Mouse (Mus musculus) gastrocnemius, postnatal 36 days (tissue): ENCODE measurements around the gene Ctdsp1. TPM values are rescaled to one million over a fixed set of nuclear protein-coding genes. Genes with fewer than 3 reads are reported as not detected.
A peak's percentile ranks its signal among the peaks of the same experiment; 100 is the strongest.

ENCODE experiments used
- DNase-seq, 2 experiments: peaks; one replicate each; pipeline ENCODE4 v3.0.0; 2022
- intact Hi-C: fragments of 180-260 bp; cut with DNase I; formaldehyde crosslinking; loops from one replicate; pipeline ENCODE4 v1.15.1; 2025
- total RNA-seq, 2 experiments: library from RNA; stranded (reverse); gene quantifications; 2 replicates each; pipeline ENCODE4 v1.2.3; 2021

The Ctdsp1 gene
- total RNA-seq, 2 experiments from 2014 or later: 82.2 to 97.4 TPM

DNA sequence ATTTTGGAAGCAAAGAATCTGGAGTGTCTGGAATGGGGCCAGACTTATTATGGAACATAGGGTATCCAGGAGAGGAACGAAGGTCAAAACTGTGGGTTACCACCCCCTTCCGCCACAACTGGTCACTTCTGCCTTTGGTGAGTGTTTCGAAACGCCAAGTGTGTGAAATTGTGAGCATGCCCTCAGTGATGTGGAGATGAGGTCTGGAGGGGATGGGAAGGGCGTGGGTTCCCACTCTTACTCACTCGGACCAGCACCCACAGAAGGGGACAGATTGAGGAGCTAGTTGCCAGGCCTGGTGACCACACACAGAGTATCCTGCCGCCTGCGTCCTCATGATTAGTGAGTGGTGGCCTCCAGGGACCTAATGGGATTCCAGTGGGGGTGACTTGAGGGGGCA lies 16.3 kb upstream of the Ctdsp1 start, which contains the start of gene Slc11a1:
TSS of gene Slc11a1 (plus strand) at position 216 of the 400 bp plus-strand sequence.
- no peak for DNase-seq
- intact Hi-C loops: no loop called here

DNA sequence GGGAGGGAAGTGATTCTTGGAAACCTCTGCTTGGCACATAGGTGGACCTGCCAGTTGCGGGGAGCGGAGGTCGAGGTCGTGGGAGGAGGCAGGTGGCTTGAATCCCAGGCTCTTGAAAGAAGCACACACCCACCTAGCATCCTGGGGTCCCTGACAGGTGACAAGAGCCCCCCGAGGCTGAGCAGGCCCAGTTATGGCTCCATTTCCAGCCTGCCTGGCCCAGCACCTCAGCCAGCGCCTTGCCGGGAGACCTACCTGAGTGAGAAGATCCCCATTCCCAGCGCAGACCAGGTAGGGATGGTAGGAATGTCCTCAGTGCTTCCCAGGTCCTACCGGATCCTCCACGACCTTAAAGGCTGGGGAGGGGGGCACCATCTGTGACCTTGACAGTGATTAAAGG lies 15.7 kb upstream of the Ctdsp1 start:
- intact Hi-C loops: no loop called here
- DNase-seq: no peak

DNA sequence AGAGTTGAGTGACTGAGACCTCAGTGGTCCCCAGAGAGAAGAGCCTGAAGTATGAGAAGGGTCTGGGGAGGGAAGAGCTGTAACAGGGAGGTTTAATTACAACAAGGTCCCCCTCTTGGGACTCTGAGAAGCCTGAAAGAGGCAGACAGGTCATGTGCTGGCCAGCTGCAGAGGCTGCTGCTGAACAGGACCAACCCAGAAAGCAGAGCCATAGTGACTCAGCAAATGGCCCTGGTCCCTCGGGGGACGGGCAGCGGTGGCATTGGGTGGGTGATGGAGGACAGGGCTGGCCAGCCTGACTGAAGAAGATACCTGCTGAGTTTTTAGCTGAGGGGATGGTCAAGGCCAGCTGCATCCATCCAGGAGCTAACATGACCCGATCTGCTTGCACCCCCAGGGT lies 14.9 kb upstream of the Ctdsp1 start:
- intact Hi-C loops: no loop called here
- peak in 1 of 2 experiments; percentile 46 for DNase-seq

GRCm38 (mm10) chr1:74379058-74379504 lies 12.2 kb upstream of the Ctdsp1 start:
- DNase-seq: no peak
- intact Hi-C loops: no loop called here

DNA sequence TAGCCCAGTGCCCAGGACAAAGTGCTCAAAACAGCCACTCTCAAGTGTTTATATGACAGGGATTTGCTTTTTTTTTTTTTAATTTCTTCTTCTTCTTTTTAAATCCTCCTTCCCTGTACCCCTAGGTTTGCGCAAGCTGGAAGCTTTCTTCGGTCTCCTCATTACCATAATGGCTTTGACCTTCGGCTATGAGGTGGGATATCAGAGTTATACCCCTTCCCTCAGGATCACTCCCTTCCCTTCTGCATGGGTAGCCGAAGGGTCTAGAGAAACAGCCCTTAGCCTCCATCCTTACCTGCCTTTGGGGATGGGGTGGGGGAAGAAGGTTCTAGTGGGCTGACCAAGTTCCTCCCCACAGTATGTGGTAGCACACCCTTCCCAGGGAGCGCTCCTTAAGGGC lies 10.8 kb upstream of the Ctdsp1 start:
- intact Hi-C loops: no loop called here
- DNase-seq: no peak

DNA sequence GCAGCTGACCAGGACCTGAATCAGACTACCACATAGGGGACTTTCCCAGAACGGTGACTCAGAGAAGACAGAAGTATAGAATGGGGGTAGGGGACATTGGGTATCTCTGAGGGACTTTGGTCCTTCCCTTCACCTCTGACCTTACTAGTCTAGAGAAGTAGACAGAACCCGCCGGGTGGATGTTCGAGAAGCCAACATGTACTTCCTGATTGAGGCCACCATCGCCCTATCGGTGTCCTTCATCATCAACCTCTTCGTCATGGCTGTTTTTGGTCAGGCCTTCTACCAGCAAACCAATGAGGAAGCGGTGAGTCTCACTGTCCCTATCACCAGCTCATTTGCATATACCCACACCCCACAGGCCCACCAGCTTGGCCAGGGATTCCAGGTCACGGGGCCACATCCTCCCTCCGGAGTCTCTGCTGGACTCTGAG lies 9.7 kb upstream of the Ctdsp1 start:
- DNase-seq: no peak
- intact Hi-C loops: no loop called here

GRCm38 (mm10) chr1:74383385-74383784 lies 7.9 kb upstream of the Ctdsp1 start:
- intact Hi-C loops: no loop called here
- DNase-seq: no peak

- no peak for DNase-seq
- intact Hi-C loops: no loop called here
Measured at GRCm38 (mm10) chr1:74384525-74384924, 6.8 kb upstream of the Ctdsp1 start.

DNA sequence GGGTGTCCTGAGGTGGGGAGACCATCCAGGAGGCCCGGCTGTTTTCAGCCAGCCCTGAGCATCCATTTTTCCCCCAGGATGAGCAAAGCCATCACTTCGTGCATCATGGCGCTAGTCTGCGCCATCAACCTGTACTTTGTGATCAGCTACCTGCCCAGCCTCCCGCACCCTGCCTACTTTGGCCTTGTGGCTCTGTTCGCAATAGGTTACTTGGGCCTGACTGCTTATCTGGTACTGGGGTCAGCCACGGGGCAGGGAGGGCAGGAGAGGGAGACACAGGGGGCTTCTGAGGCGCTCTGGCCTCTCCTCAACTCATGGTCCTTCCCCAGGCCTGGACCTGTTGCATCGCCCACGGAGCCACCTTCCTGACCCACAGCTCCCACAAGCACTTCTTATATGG lies 6.2 kb upstream of the Ctdsp1 start:
- DNase-seq: no peak
- intact Hi-C loops: no loop called here

DNA sequence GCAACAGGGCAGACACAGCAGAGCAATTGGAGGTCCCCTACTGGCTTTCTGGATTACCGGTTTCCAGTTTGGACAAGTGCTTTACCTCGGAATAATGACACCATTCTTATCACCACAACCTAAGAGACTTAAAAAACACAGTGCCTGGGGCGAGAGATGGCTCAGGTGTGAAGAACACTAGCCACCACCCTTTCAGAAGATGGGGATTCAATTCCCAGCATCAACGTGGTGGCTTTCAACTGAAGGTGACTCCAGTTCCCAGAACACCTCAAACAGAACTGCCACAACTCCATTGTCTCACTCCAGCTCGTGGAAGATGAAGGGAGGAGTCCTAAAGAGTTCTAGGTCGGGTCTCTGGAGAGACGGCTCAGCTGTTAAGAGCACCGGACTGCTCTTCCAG lies 5.8 kb upstream of the Ctdsp1 start:
- intact Hi-C loops: no loop called here
- DNase-seq: no peak

DNA sequence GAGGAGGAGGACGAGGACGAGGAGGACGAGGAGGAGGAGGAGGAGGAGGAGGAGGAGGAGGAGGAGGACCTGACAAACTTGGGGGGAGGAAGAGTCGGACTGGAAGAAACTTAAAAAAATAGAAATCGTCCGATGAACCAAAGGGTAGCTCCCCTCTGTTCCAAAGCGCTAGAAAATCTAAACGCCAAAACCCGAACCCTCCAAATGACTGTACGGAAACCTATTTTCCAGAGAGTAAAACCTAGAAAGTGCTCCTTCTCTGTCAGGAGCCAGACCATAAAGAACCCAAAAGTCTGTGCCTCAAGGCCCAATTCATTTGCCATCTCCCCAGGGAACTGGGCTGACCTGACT lies 5.0 kb upstream of the Ctdsp1 start:
- DNase-seq: no peak
- intact Hi-C loops: no loop called here

DNA sequence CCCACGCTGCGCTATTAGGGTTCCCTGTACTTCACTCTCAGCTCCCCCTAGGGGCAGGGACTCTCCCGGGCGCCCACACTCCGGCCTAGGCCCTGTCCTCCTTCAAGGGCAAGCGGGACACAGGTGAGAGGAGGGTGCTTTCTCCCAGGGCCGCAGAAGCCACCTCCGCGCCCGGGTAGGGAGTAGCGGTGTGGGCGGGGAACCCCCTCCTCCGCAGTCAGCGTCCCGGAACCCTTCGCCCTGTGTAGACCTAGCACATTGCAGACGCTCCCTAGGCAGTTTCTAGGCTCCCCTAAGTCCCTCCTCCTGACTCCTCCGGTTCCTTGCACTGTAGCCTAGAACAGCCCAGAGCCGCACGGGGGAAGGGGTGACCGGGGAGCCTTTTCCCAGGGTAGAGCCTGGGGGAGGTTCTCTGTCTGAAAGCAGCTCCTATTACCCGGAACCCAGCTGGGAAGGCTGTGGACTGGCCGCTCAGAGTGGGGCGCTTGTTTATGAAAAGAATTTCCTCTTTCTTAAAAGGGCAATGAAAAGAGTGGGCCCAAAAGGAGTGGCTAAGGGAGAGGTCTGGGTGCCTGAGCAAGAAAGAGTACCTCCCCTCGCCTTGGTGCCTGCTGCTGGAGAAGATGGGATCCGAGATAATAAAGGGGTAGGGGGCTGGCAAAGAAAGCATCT lies 4.5 kb upstream of the Ctdsp1 start:
- intact Hi-C loops: no loop called here

GRCm38 (mm10) chr1:74387386-74387988 lies 3.8 kb upstream of the Ctdsp1 start:
- intact Hi-C loops: no loop called here

More for the DNA sequence above, 4.5 kb upstream of the Ctdsp1 start:
- peak; percentile 92 to 97 for DNase-seq

DNA sequence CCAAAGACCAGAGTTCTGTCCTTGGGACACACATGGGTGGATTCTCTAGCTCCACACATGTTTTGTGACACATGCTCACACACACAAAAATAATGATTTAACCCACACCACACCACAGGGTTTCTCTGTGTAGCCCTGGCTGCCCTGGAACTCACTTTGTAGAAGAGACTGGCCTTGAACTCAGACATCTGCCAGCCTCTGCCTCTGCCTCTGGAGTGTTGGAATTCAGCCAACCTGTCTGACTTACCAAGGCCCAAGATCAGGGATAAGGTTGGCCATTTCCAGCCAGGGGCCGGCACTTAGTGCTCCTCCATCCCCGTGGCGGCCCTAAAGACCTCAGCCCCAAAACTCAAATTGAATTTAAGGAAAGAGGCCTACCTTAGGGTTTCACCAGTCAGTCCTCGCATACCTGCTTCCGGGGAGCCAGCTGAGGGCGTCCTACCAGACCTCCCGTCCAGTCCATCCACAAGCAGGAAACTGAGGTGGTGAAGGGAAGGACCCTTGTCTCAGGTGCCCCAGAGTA lies 2.9 kb upstream of the Ctdsp1 start:
- intact Hi-C loops: no loop called here
- DNase-seq: no peak

More at GRCm38 (mm10) chr1:74387386-74387988, 3.8 kb upstream of the Ctdsp1 start:
- DNase-seq: no peak

- DNase-seq: no peak
- intact Hi-C loops: no loop called here
Measured at GRCm38 (mm10) chr1:74389831-74390286, 1.4 kb upstream of the Ctdsp1 start.

GRCm38 (mm10) chr1:74390287-74390906 lies 912 bp upstream of the Ctdsp1 start:
- intact Hi-C loops: no loop called here
- DNase-seq: peak; percentile 63 to 67

DNA sequence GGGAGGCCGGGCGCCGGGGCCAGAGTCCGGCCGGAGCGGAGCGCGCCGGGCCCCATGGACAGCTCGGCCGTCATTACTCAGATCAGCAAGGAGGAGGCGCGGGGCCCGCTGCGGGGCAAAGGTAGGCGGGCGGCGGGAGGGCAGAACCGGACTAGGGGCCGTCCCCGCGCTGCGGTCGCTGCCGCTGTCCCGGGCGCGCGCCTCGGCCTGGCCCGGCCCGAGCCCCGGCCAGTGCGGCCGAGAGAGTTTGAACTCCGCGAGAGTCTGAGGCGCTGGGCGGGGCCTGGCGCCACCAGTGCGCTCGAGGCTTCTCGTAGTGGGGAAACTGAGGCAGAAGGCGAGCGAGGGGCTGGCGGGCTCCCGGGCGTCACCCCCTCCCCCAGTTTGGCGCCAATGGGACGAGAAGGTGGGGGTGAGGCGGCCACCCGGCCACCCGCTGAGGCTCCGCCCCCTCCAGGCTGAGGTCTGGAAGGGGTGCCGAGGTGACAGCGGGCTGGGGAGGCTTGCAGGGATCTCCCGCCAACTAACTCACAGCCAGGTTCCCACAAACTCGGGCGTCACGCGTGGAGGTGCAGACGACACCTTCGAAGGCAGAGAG lies 634 bp downstream of the Ctdsp1 start:
- intact Hi-C loops: no loop called here
- DNase-seq: peak; percentile 78 to 81

- no peak for DNase-seq
- intact Hi-C loops: no loop called here
Measured at GRCm38 (mm10) chr1:74392446-74392994, 1.2 kb downstream of the Ctdsp1 start.

DNA sequence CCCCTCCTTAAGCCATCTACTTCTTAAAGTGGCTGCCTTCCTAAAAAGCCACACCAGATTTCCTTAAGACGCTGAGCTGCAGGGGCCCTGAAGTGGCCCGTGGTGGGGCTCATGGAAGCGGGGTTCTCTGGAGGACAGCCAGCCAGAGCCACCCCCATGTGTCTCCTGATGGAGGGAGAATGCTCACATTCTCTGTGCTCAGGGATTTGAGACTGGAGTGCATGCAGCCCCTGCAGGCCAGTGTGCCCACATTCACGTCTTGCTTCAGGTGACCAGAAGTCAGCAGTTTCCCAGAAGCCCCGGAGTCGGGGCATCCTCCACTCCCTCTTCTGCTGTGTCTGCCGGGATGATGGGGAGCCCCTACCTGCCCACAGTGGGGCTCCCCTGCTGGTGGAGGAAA lies 1.7 kb downstream of the Ctdsp1 start:
- no peak for DNase-seq
- intact Hi-C loops: no loop called here

GRCm38 (mm10) chr1:74393697-74394096 lies 2.4 kb downstream of the Ctdsp1 start:
- no peak for DNase-seq
- intact Hi-C loops: no loop called here

- intact Hi-C loops: no loop called here
- no peak for DNase-seq
Measured at GRCm38 (mm10) chr1:74394311-74394710, 3.0 kb downstream of the Ctdsp1 start.
